Mouse (Mus musculus): ENCODE results near the gene Xlr. TPM values are rescaled to one million over a fixed set of nuclear protein-coding genes. Genes with fewer than 3 reads are reported as not detected.
"Not testable (repeated sequence)": the region's sequence is repeated elsewhere in the genome, so short reads cannot be mapped to it uniquely, and the experiment has no call there.

Xlr gene
- 1 to 10 TPM; 1.2 TPM for total RNA-seq (2021)
- long read RNA-seq, experiment 1 = 0 reads
- long read RNA-seq, experiment 2 = 0 reads

DNA sequence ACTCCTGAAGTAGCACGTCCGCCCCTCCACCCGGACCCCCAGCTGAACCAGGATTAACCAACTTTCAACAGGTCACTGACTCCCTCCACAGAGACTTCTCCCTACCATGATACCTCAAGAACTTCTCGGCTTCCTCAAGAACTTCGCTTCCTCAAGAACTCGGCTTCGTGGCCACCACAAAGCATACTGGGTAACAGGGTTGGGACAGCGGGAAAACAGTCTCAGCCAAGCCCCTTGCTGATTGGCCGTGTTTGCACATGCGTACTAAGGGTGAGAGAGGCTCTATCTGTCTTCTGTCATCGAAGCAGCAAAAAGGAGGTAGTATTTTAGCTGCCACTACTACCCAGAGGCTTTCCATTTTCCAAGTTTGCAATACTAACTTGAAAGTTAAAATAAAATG is at the start of gene Xlr:
Gene Xlr (minus strand): TSS at position 188 of the 400 bp plus-strand sequence.
- H3K27ac ChIP-seq; H3K4me3 ChIP-seq; DNase-seq (ENCODE audit: extremely low spot score in 1 of 2, low spot score in 2 of 2): not testable (repeated sequence)
- intact Hi-C loops (cut with DNase I) = loop anchor here (5.0 kb wide), 1 partner anchor 190 kb away; the partner anchor contains the start of genes Gm14597 and Rtl8c

GRCm38 (mm10) chrX:53799074-53799473 is 1.6 kb upstream of the Xlr start:
- Histone ChIP-seq H3K4me3 (no peak overlapping the region), H3K27ac (no peak overlapping the region)
- TF ChIP-seq CTCF (IDR thresholded peaks at IDR 0.05) = peak; percentile 45
- DNase-seq (ENCODE audit: extremely low spot score in 1 of 2, low spot score in 2 of 2) = no peak
- intact Hi-C loops (cut with DNase I) = loop anchor here (5.0 kb wide), 1 partner anchor 192 kb away; the partner anchor contains the start of genes Gm14597 and Rtl8c

DNA sequence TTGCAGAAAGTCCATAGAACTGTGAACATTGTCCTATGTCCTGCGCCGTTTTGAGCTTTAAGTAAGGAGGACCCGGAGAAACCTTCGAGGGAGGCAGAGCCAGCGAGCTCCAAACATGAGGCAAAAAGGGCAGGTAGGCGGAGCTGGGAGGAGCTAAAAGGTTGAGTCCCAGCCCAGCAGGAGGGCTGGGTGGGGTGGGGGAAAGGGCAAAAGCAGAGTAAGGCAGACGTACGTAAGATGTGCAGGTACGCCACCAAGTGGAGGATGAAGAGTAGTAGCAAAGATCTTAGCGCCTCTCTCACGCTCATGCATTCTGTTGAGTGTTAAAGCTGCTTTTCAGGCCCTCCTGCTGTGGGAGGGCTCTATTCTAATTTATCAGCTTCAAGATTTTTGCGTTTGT is 21.2 kb downstream of the Xlr start, which contains the start of gene Zfp36l3:
Gene Zfp36l3 (minus strand): TSS at position 119 of the 400 bp plus-strand sequence.
- intact Hi-C loops (cut with DNase I) = no loop called here
- TF ChIP-seq CTCF (IDR thresholded peaks at IDR 0.05) = no peak
- DNase-seq (ENCODE audit: extremely low spot score in 1 of 2, low spot score in 2 of 2) = no peak

DNA sequence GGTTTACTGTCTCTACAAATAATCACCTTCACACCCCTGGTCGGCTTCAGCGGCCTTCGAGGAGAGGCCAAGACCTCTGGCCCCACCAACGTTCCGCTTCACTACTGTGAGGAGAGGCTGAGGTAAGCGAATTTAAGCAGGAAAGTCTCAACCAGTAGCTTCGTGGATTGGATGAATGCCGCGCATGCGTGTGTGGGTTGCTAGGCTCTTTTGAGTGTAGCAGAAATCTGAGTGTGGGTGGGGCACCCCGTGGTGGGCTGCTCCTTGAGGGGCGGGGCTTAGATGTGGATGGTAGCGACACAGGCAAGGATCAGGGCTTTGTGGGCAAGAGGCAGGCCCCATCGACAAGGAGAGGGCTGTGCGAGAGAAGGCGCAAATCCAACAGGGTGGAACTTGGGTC is 39.8 kb downstream of the Xlr start, which contains the start of gene 1700013H16Rik:
Gene 1700013H16Rik (minus strand): TSS at position 96 of the 400 bp plus-strand sequence.
- no peak for DNase-seq (ENCODE audit: extremely low spot score in 1 of 2, low spot score in 2 of 2)
- intact Hi-C loops (cut with DNase I) = no loop called here
- Histone ChIP-seq H3K4me3 (no peak within 1 kb of the TSS), H3K27ac (no peak within 1 kb of the TSS)
- no peak for TF ChIP-seq CTCF (IDR thresholded peaks at IDR 0.05)

More for the DNA sequence above, 21.2 kb downstream of the Xlr start, which contains the start of gene Zfp36l3:
- no peak within 1 kb of the TSS for H3K27ac ChIP-seq
- no peak within 1 kb of the TSS for H3K4me3 ChIP-seq

DNA sequence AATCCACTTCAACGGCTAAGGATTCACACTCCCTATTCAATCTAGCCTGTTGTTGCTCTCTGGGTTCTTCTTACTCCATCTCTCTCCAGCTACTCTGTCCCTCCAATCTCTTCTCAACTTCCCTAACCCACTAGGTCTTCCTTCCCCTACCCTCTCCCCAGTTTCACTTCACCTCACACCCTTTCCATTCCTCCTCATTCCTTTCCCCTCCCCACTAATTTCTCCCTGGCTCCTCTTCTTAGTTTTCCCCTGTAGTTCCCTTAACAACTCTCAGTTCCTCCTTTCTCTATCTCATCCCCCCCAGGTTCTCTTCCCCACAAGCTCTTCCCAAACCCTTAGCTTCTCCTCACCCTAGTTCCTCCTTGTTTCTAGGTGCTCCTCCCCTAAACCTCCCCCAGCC is 44.7 kb downstream of the Xlr start:
- intact Hi-C loops (cut with DNase I) = no loop called here
- TF ChIP-seq CTCF (IDR thresholded peaks at IDR 0.05) = no peak
- Histone ChIP-seq H3K4me3 (no peak overlapping the region), H3K27ac (no peak overlapping the region)
- DNase-seq (ENCODE audit: extremely low spot score in 1 of 2, low spot score in 2 of 2) = no peak

- no peak for DNase-seq (ENCODE audit: extremely low spot score in 1 of 2, low spot score in 2 of 2)
- H3K27ac ChIP-seq = no peak overlapping the region
- intact Hi-C loops (cut with DNase I) = no loop called here
- no peak for TF ChIP-seq CTCF (IDR thresholded peaks at IDR 0.05)
- H3K4me3 ChIP-seq = no peak overlapping the region
These were observed 68.5 kb downstream of the Xlr start for GRCm38 (mm10) chrX:53728967-53729366.

Other genes with a start within 250 kb of the Xlr start
- 100 to 1,000 TPM; 251 to 262 TPM for gene Rtl8c, start 189.7 kb downstream of the Xlr start, total RNA-seq (2021)
- gene Gm14597, start 188.7 kb downstream of the Xlr start, total RNA-seq (2021) = not detected
- gene Rtl8a, start 154.0 kb downstream of the Xlr start, total RNA-seq (2021) = 100 to 1,000 TPM; 259 to 384 TPM
- 100 to 1,000 TPM; 242 to 268 TPM for gene Rtl8b, start 127.3 kb downstream of the Xlr start, total RNA-seq (2021)
- gene 4930502E18Rik, start 72.9 kb downstream of the Xlr start, total RNA-seq (2021) = under 1 TPM in 1 of 2 experiments, not detected in 1; 0.25 TPM
- not detected for gene 1700013H16Rik, start 39.9 kb downstream of the Xlr start, total RNA-seq (2021)
- not detected for gene Zfp36l3, start 21.3 kb downstream of the Xlr start, total RNA-seq (2021)

Measured in left cerebral cortex, adult 2 months (tissue).